Mouse (Mus musculus) bone marrow, adult 2 months (tissue): ENCODE measurements at regions not wholly inside any gene's neighbourhood (a gene's known extent, or its start where the extent isn't known, plus 50 kb on each side); places are given as distances from the start of the nearest gene placed in this dataset.

ENCODE experiments used
- CTCF ChIP-seq: fragments of 200-500 bp; IDR thresholded peaks from 2 replicates; pipeline ENCODE4 v1.5.1; 2011; ENCODE audit warnings: low read length, control low read depth; ENCODE audit not compliant: control insufficient read depth, insufficient read depth
- POLR2A ChIP-seq: fragments of 200-500 bp; IDR thresholded peaks from 2 replicates; pipeline ENCODE4 v1.6.1; 2011; ENCODE audit warnings: low read depth, mild to moderate bottlenecking, control low read depth, low read length, borderline replicate concordance; ENCODE audit not compliant: control insufficient read depth

GRCm38 (mm10) chr2:173380341-173380761 is 104.0 kb upstream of the Pmepa1 start:
- TF ChIP-seq CTCF (no peak), POLR2A (no peak)
